Mouse (Mus musculus) 3T3-L1 (cell line): ENCODE data around the gene Eml2.
A peak's percentile ranks its signal among the peaks of the same experiment; 100 is the strongest.

ENCODE experiments used
- DNase-seq: peaks from one replicate; pipeline ENCODE4 v3.0.0-alpha.2; 2015; ENCODE audit warnings: low read depth, low spot score

Gene Eml2

DNA sequence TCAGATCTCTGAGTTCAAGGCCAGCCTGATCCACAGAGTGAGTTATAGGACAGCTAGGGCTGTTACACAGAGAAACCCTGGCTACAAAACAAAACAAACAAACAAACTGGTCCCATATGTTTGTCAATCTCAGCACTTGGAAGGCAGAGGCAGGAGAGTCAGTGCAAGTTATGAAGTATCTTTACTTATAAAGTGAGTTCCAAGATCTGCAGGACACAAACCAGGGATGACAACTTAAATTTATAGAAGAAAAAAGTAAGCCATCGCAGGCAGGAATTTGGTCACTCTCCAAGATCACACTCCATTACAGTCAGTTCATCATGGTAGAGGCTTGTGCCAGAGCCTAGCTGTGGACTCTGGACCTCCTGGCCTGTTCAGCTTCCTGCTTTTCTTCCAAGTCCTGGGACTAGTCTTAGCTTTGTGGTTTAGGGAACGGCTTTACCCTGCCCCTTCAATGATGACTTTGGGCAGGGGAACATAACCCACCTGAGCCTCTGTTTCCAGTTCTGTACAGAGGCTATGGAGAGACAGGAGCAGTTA is 53.9 kb downstream of the Eml2 start:
- DNase-seq: no peak

DNA sequence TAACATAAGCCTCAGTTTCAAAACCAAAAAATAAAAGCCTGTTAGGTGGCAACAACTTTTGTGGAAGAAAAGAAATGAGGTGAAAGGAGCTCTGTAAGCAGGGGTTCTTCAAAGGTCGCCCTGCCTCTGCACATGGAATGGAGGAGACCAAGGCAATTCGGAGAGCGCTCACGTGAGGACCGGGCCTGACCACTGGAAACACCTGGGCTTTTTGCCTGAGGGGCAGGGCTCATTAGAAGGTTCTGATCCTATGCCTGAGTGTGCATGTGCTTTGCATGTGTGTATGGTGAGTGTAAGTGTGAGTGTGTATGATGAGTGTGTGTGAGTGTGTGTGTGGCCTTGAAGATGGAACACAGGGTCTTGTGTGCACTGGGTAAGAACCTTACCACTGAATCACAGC is 54.7 kb downstream of the Eml2 start:
- DNase-seq: no peak

DNA sequence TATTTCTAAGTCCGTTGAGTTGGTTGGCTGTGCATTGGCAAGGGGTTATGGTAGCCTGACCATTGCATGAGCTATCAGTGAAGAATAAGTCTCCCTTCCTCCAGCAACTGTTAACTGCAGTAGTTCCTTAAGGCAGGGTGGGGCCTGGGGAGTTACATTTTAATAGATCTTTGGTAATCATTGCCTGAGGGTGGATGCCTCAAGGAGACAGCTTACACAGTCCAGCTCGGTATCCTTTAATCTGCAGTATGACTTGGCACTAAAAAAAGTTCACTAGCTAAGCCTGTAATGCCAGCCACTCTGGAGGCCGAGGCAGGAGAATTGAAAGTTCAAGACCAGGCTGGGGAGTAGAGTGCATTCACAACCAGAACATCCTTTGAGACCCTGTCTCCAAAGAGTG is 55.6 kb downstream of the Eml2 start:
- no peak for DNase-seq

DNA sequence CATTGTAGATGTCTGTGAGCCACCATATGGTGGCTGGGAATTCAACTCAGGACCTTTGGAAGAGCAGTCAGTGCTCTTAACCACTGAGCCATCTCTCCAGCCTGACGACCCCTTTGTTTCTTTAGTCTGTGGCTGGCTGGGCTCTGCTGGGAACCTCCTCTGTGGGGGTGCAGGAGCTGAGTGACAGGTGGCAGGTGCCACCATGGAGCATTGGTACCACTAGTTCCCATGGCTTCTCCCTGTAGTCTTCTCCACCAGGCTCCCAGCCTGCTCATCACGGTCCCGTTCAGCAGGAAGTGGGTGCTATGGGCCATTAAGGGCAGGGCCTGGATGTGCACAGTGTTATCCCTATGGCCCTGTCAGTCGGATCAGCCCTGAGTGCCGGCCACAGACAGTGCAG is 58.4 kb downstream of the Eml2 start:
- no peak for DNase-seq

DNA sequence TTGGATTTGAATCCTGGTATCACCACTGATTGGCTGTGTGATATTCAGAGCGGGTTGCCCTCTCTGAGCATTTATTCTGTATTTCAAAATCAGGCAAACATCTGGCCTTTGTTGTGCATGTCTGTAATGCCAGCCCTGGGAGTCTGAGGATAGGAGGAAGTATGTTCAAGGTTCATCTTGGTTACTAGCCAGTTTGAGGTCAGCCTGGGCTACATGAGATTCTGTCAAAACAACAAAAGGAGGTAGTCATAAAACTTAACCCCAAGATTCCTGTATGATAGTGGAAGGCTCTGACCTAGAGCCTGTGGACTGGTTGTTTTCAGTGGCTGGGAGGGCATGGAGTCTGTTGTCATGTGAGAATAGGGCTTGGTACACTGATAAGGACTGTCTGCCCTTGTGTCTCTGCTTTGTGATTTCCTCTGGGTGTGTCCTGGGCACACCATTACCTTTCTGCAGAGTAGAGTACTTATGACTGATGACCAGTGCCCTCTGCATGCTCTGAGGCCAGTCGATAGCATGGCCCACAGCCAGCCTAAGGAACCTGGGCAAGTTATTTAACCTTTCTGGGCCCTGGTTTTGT is 59.0 kb downstream of the Eml2 start:
- DNase-seq: no peak

DNA sequence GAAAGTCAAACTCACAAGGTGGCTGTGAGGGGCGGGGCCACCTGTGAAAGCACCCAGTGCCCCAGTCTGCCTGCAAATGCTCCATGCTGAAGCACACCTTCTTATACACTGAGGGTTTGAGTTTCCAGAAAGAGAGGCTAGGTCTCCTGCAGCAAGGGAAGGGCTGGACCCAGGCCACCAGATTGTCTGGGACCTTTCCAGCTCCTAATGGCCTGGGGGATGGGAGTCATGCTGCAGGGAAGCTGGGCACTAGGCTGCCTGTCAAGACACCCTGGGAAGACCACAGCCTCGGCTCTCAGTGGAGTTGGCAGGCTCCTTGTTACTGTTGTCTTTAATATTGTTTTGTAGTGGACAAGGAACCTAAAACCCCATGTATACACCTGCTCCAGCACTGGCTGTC is 60.2 kb downstream of the Eml2 start:
- no peak for DNase-seq

DNA sequence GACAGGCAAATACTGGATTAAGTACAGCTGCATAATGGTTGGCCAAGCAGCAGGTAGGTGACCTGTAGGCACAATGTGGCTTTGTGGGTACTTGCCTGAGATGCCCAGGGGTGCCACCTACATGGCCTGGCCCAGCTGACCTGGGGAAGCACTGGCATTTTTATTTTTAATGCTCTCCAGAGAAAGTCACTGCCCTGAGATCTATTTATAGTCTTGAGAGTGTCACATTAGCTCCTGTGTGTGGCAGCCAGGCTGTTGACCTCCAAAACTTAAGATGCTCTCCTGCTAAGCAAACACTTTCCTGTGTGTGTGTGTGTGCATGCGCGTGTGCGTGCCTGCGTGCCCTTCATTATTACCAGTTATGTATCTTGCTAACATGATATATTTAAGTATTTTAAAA is 62.1 kb downstream of the Eml2 start:
- DNase-seq: no peak

DNA sequence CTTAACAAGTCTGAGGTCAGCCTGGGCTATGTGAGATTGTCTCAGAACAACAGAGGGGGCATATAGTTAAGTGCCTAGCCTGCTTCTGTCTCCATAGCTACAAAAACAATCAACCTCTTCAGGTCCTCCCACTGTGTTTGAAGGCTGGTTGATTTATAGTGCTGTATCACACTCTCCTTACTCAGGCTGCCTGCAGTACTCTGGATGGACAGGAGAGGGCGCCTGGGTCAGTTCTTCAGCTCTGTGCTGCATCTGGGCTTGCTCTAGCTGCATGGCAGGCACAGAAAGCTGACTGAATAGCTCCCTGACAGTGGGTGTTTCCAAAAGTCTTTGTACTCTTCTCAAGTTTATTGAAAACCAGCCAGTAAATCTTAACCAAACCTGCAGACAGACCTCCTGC is 63.2 kb downstream of the Eml2 start:
- DNase-seq: peak; percentile 92

DNA sequence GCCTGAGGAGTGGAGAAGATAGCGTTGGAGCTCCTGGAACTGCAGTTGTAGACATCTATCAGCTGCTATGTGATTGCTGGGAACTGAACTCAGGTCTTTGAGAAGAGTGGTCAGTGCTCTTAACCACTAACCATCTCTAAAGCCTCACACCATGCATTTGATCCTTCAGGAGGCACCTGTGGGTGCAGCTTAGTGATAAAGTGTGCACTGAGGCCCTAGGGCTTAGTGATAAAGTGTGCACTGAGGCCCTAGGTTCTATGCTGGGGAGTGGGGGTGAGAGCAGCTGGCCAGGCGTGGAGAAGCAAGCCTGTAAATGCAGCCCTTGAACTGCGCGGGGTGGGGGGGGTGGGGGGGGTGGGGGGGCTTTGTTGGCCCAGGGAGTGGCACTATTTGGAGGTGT is 63.8 kb downstream of the Eml2 start:
- no peak for DNase-seq

DNA sequence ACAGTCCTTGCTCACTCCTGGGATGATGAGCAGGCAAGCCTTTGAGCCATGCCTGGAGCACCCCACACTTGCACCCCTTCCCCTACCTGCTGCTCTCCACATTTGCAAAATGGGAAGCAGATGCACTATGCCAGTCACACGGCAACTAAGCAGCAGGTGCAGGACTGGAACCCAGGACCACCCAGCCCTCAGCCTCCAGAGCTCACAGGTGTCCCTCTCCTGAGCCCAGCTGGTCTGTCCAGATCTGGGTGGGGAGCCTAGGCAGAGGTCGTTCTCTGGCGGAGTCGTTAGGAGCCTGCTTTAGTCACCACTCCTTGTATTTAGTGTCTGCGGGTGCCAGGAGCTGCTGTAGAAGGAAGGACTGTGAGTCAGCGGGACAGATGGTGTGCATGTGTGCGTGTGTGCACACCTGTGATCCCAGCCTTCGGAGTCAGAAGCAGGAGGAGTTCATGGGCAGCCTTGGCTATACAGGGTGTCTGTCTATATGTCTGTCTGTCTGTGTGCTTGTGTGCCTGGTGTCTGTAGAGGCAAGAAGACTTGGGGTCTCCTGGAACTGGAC is 64.8 kb downstream of the Eml2 start:
- DNase-seq: no peak

DNA sequence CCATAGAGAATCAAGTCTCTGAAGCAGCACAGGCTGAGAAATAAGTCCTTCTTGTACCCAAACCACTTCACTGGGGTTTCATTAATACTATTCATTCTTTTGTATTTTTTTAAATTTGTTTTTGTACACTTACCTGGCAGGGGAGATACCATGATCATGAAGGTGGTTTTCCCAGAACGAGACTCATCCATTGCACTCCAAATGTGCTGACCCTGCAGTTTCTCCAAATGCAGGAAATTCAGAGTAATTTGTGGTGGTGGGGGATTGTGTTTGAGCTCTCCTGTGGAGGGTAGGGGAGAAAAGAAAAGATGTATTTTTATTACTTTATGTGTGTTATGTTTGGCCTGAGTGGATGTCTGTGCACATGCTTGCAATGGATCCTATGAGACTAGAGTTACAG is 65.8 kb downstream of the Eml2 start:
- DNase-seq: no peak

DNA sequence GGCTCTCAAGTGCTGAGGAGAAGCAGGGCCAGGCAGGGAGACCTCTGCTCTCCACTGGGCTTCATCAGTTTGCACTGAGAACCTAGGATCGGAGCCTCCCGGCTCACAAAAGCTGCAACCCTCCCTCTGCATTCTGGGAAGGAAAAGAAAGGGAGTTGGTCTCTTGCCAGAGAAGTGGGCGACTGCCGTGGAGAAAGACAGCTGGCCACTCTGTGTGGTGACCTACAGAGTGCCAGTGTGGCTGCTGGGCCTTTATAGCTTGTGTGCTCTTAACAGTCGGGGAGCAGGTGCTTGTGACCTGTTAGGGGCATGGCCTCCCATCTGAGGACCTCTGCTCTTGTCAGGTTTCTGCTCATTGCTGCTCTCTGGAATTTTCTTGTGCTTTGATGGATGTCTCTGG is 67.6 kb downstream of the Eml2 start:
- DNase-seq: no peak

DNA sequence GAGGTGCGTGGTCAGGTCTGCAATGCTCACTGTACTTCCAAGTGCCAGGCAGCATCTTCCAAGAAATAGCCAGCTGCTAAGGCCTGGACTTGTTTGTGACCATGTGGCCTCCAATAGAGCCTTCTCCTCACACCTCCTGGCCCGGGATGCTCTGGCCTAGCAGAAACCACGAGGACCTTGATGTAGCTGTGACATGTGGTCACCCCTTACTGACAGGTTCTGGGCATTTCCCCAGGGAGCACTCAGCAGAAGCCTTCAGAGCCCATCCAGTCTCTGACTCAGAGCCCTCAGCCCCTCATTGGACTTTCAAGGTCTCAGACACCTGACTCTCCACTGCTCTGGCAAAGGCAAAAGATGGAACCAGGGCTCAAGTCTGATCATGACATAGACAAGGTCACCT is 68.9 kb downstream of the Eml2 start:
- DNase-seq: peak; percentile 44

DNA sequence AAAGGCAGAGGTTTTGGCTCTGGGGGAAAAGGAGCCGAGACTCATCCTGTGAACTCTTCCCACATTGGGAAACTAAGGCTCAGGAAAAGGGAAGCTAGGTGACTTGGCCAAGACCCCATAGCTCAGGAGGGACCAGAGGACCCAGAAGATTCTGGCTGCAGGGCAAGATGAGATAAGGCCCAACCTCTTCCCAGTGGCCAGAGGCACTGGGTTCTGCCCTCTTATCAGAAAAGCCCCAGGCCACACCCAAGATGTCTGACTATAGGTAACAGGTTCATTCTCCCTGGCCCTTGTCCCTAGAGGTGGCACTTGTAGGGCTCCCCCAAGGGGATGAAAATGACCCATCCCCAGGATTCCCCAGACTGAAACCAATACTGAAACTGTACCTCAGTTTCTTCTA is 70.6 kb downstream of the Eml2 start:
- no peak for DNase-seq

DNA sequence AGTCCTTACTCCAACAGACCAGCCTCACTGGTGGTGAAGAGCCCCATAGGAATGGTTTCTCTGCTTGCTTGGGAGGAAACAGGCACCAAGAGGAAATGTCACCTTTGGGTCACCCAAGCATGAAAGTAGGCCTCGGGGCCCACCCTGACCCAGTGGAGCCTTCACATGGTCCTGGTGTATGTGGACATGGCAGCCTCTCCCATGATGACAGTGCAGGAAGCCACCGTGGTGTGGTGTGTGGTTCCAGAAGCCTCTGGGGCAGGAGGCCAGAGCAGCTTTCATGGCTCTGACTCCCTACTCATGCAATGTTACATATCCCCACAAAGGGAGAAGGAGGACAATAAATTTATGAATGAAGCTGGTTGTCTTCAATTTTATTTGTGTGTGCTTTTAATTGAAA is 71.3 kb downstream of the Eml2 start:
- no peak for DNase-seq

DNA sequence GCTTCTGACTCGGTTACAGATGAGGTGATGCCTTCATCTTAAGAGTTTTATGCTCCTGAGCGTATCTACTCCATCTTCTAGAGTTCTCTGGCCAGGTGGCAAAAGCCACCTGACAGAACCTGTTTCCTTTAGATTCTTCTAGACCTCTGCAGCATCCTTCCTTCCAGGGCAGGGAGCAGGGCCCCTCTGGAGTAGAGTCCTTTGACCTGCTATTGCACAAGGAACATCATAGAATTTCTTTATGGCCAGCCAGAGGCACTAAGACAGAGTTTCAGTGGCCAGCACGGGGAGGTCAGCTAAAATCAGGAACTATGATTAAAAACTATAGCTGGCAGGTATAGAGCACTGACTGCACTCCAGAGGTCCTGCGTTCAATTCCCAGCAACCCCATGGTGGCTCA is 75.9 kb downstream of the Eml2 start:
- no peak for DNase-seq

DNA sequence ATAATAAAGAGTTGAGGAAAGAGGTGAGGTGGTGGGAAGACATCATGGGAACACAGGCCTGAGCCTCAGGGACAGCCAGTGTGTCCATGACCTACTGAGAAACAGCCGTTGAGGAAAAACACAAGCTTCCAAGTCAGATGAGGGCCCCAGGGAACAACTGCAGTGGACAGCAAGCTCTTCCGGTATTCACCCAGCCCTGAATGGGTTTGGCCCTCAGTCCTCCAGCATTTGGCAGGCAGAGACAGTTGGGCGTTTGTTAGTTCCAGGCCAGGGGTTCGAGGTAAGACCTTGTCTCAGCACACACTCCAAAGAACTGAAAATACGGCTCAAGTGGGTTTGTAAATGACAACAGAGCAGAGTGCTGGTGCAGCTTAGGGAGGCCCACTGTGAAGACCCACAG is 77.2 kb downstream of the Eml2 start:
- no peak for DNase-seq

DNA sequence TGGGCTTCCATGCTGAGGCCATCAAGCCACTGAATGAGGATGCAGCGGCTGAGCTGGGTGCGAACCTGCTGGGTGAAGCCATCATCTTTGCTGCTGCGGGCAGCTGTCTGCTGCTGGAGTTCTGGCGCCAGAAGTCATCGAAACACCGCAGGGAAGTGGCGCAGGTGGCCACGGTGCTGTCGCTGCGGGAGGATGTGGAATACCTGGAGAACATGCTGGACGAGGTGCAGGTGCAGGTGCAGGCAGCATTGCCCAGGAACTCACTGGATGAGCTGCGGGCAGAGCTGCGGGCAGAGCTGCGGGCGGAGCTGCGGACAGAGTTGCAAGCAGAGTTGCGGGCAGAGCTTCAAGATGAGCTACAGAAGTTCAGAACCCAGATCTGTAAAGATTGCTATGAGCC is 79.2 kb downstream of the Eml2 start:
- no peak for DNase-seq
